Mouse (Mus musculus) hindbrain, embryonic 14.5 days (tissue): ENCODE data around the gene Prkn. TPM values are rescaled to one million over a fixed set of nuclear protein-coding genes. Genes with fewer than 3 reads are reported as not detected.
A peak's percentile ranks its signal among the peaks of the same experiment; 100 is the strongest.

Source experiments
- ATAC-seq: fragments of 200-750 bp; cut with Nextera tagmentation; 2 replicates; pipeline ENCODE4 v1.8.0; 2017; ENCODE audit warnings: moderate number of reproducible peaks, mild to moderate bottlenecking, moderate TSS enrichment, moderate library complexity; ENCODE audit not compliant: low FRiP score
- DNase-seq: peaks from one replicate; pipeline ENCODE4 v3.0.0-alpha.2; 2015; ENCODE audit warnings: low spot score
- H3K27ac ChIP-seq: fragments of 300-500 bp; sonication (generic); 2 replicates; pipeline ENCODE4 v1.5.1; 2014; ENCODE audit warnings: mild to moderate bottlenecking, moderate library complexity
- H3K27me3 ChIP-seq: fragments of 300-500 bp; sonication (generic); 2 replicates; pipeline ENCODE4 v1.6.1; 2014; ENCODE audit warnings: mild to moderate bottlenecking, low read length, mixed read lengths; ENCODE audit not compliant: control insufficient read depth, insufficient read depth
- H3K36me3 ChIP-seq: fragments of 300-500 bp; sonication (generic); replicated peaks from 2 replicates; pipeline ENCODE4 v1.6.1; 2014; ENCODE audit not compliant: control insufficient read depth, insufficient read depth
- H3K4me1 ChIP-seq: fragments of 300-500 bp; sonication (generic); replicated peaks from 2 replicates; pipeline ENCODE4 v1.6.1; 2014; ENCODE audit warnings: antibody characterized with exemption, low read length, mixed read lengths; ENCODE audit not compliant: control insufficient read depth, insufficient read depth
- H3K4me2 ChIP-seq: fragments of 300-500 bp; sonication (generic); replicated peaks from 2 replicates; pipeline ENCODE4 v1.6.1; 2014; ENCODE audit warnings: mild to moderate bottlenecking, moderate library complexity
- H3K4me3 ChIP-seq: fragments of 300-500 bp; sonication (generic); replicated peaks from 2 replicates; pipeline ENCODE4 v1.5.1; 2014; ENCODE audit warnings: mild to moderate bottlenecking, low read length
- H3K9ac ChIP-seq: fragments of 300-500 bp; sonication (generic); 2 replicates; pipeline ENCODE4 v1.6.1; 2014
- H3K9me3 ChIP-seq: fragments of 300-500 bp; sonication (generic); 2 replicates; pipeline ENCODE4 v1.6.1; 2016; ENCODE audit warnings: low read length; ENCODE audit not compliant: control insufficient read depth
- WGBS: fragments of 180-500 bp; shearing (Covaris S2); extraction: QIAGEN DNeasy Blood & Tissue Kit; methylation state at CpG from one replicate; pipeline ENCODE4 v1.1.7; 2014; 5-methylcytosine and 5-hydroxymethylcytosine counted together
- polyA plus RNA-seq: library from polyadenylated mRNA; unstranded; fragments of >200 nt; fragmentation: Nextera tagmentation; extraction: Ambion mirVana; gene quantifications from 2 replicates; pipeline ENCODE4 v1.2.1, GENCODE M21; 2014

Prkn gene
- polyA plus RNA-seq, 1 experiment from 2014 or later, result 4.4 TPM

GRCm38 (mm10) chr17:11315675-11316074 lies 475.5 kb downstream of the Prkn start:
- 88% methylated on average over 4 of the region's 4 CpGs for WGBS
- Histone ChIP-seq H3K27ac (no peak overlapping the region), H3K4me1 (no peaks in the 10 kb centered on the region; the same call in 1 of the 2 replicates), H3K36me3 (no peaks in the 10 kb centered on the region), H3K9me3 (no peaks in the 10 kb centered on the region), H3K27me3 (no peaks in the 10 kb centered on the region), H3K4me3 (no peak overlapping the region), H3K9ac (no peak overlapping the region), H3K4me2 (no peak overlapping the region)
- no peak for DNase-seq
- no peak for ATAC-seq

- DNase-seq (no peak), ATAC-seq (no peak)
- Histone ChIP-seq H3K9me3 (no peaks in the 10 kb centered on the region), H3K27ac (no peak overlapping the region), H3K4me1 (no peaks in the 10 kb centered on the region; the same call in 1 of the 2 replicates), H3K27me3 (no peaks in the 10 kb centered on the region), H3K4me3 (no peak overlapping the region), H3K36me3 (no peaks in the 10 kb centered on the region), H3K9ac (no peak overlapping the region), H3K4me2 (no peak overlapping the region)
- WGBS, result 93% methylated on average over 7 of the region's 7 CpGs
These were observed 478.8 kb downstream of the Prkn start for GRCm38 (mm10) chr17:11318946-11319345.

- no peaks in the 10 kb centered on the region; the same call in 1 of the 2 replicates for H3K4me1 ChIP-seq
- ATAC-seq (no peak), DNase-seq (no peak)
- no peaks in the 10 kb centered on the region for H3K27me3 ChIP-seq
- no peak overlapping the region for H3K9ac ChIP-seq
- WGBS, result 60% methylated on average over 7 of the region's 7 CpGs
- no peaks in the 10 kb centered on the region for H3K36me3 ChIP-seq
- no peak overlapping the region for H3K4me3 ChIP-seq
- H3K4me2 ChIP-seq, result no peak overlapping the region
- no peak overlapping the region for H3K27ac ChIP-seq
- no peaks in the 10 kb centered on the region for H3K9me3 ChIP-seq
These were observed 479.6 kb downstream of the Prkn start for GRCm38 (mm10) chr17:11319666-11320360.

GRCm38 (mm10) chr17:11332081-11332480 lies 491.9 kb downstream of the Prkn start:
- 0 out of 2 replicates have a peak overlapping the region, but pooled peaks have one; percentile 14 for H3K27ac ChIP-seq
- WGBS, result 57% methylated on average over 8 of the region's 8 CpGs
- DNase-seq, result peak; percentile 49
- peak overlapping the region; percentile 11; the same call in 1 of the 2 replicates for H3K4me2 ChIP-seq
- no peak overlapping the region for H3K9ac ChIP-seq
- no peaks in the 10 kb centered on the region for H3K36me3 ChIP-seq
- H3K9me3 ChIP-seq, result no peaks in the 10 kb centered on the region
- ATAC-seq, result 0 out of 2 replicates have a peak, but pooled peaks have one; percentile 17
- no peak overlapping the region for H3K4me3 ChIP-seq
- no peaks in the 10 kb centered on the region for H3K4me1 ChIP-seq
- no peaks in the 10 kb centered on the region for H3K27me3 ChIP-seq

GRCm38 (mm10) chr17:11333741-11334140 lies 493.6 kb downstream of the Prkn start:
- H3K9me3 ChIP-seq, result no peaks in the 10 kb centered on the region
- no peak overlapping the region for H3K27ac ChIP-seq
- no peaks in the 10 kb centered on the region for H3K36me3 ChIP-seq
- H3K4me2 ChIP-seq, result no peak overlapping the region
- WGBS, result 72% methylated on average over 3 of the region's 3 CpGs
- H3K27me3 ChIP-seq, result no peaks in the 10 kb centered on the region
- H3K4me1 ChIP-seq, result no peaks in the 10 kb centered on the region
- ATAC-seq, result no peak
- H3K9ac ChIP-seq, result no peak overlapping the region
- no peak overlapping the region for H3K4me3 ChIP-seq
- no peak for DNase-seq

GRCm38 (mm10) chr17:11336156-11336555 lies 496.0 kb downstream of the Prkn start:
- DNase-seq (no peak), ATAC-seq (no peak)
- no peak overlapping the region for H3K9ac ChIP-seq
- H3K9me3 ChIP-seq, result no peaks in the 10 kb centered on the region
- H3K27me3 ChIP-seq, result no peaks in the 10 kb centered on the region
- H3K4me1 ChIP-seq, result no peaks in the 10 kb centered on the region
- H3K36me3 ChIP-seq, result no peaks in the 10 kb centered on the region
- WGBS, result 30% methylated on average over 1 of the region's 1 CpGs
- H3K4me2 ChIP-seq, result no peak overlapping the region
- no peak overlapping the region for H3K27ac ChIP-seq
- no peak overlapping the region for H3K4me3 ChIP-seq

GRCm38 (mm10) chr17:11340368-11340767 lies 500.2 kb downstream of the Prkn start:
- DNase-seq, result no peak

GRCm38 (mm10) chr17:11346310-11346709 lies 506.1 kb downstream of the Prkn start:
- DNase-seq (no peak), ATAC-seq (no peak)
- Histone ChIP-seq H3K4me3 (no peak overlapping the region), H3K27ac (no peak overlapping the region), H3K9me3 (no peaks in the 10 kb centered on the region), H3K9ac (no peak overlapping the region), H3K36me3 (no peaks in the 10 kb centered on the region), H3K27me3 (no peaks in the 10 kb centered on the region), H3K4me2 (no peak overlapping the region), H3K4me1 (no peaks in the 10 kb centered on the region)
- 86% methylated on average over 1 of the region's 1 CpGs for WGBS

More at GRCm38 (mm10) chr17:11340368-11340767, 500.2 kb downstream of the Prkn start:
- no peaks in the 10 kb centered on the region for H3K36me3 ChIP-seq
- no peak overlapping the region for H3K4me2 ChIP-seq
- no peak overlapping the region for H3K4me3 ChIP-seq
- 82% methylated on average over 4 of the region's 4 CpGs for whole genome bisulfite sequencing
- no peak overlapping the region for H3K9ac ChIP-seq
- no peaks in the 10 kb centered on the region for H3K27me3 ChIP-seq
- no peak for ATAC-seq
- no peaks in the 10 kb centered on the region for H3K9me3 ChIP-seq
- no peaks in the 10 kb centered on the region for H3K4me1 ChIP-seq
- H3K27ac ChIP-seq, result no peak overlapping the region

GRCm38 (mm10) chr17:11352778-11353552 lies 512.8 kb downstream of the Prkn start:
- WGBS, result 46% methylated on average over 1 of the region's 1 CpGs
- no peak overlapping the region for H3K4me3 ChIP-seq
- H3K27ac ChIP-seq, result no peak overlapping the region
- no peak overlapping the region for H3K4me2 ChIP-seq
- H3K4me1 ChIP-seq, result no peaks in the 10 kb centered on the region
- H3K9ac ChIP-seq, result no peak overlapping the region
- DNase-seq (no peak), ATAC-seq (no peak)
- H3K36me3 ChIP-seq, result no peaks in the 10 kb centered on the region
- H3K27me3 ChIP-seq, result no peaks in the 10 kb centered on the region
- H3K9me3 ChIP-seq, result no peaks in the 10 kb centered on the region
